Mouse (Mus musculus) G1E (cell line): ENCODE results near the gene Trim37.

ENCODE experiments used
- CTCF ChIP-seq: IDR thresholded peaks from 2 replicates; pipeline ENCODE4 v1.5.1; 2012; ENCODE audit warnings: low read depth, low read length, inconsistent platforms, mixed read lengths
- GATA1 ChIP-seq: IDR thresholded peaks from 2 replicates; pipeline ENCODE4 v1.6.1; 2012; ENCODE audit warnings: borderline replicate concordance, low read length, inconsistent platforms, mixed read lengths
- POLR2AphosphoS5 ChIP-seq: IDR thresholded peaks from 2 replicates; pipeline ENCODE4 v1.6.1; 2012; ENCODE audit warnings: low read depth, low read length, inconsistent platforms; ENCODE audit not compliant: insufficient replicate concordance

- TF ChIP-seq CTCF (no peak), POLR2AphosphoS5 (no peak), GATA1 (no peak)
Measured at GRCm38 (mm10) chr11:87257282-87257681, 130.4 kb downstream of the Trim37 start.
